Mouse (Mus musculus) forebrain, embryonic 10.5 days (tissue): ENCODE data around the gene Topbp1. TPM values are rescaled to one million over a fixed set of nuclear protein-coding genes. Genes with fewer than 3 reads are reported as not detected.

ENCODE experiments used
- DNase-seq: peaks from one replicate; pipeline ENCODE4 v3.0.0-alpha.2; 2017; ENCODE audit warnings: low spot score; ENCODE audit errors: extremely low spot score
- H3K27ac ChIP-seq: fragments of 300-500 bp; sonication (generic); 2 replicates; pipeline ENCODE4 v1.5.1; 2016; ENCODE audit warnings: mild to moderate bottlenecking
- H3K27me3 ChIP-seq: fragments of 300-500 bp; sonication (generic); 2 replicates; pipeline ENCODE4 v1.6.1; 2016; ENCODE audit warnings: mild to moderate bottlenecking; ENCODE audit not compliant: poor library complexity, severe bottlenecking
- H3K36me3 ChIP-seq: fragments of 300-500 bp; sonication (generic); replicated peaks from 2 replicates; pipeline ENCODE4 v1.6.1; 2016; ENCODE audit warnings: mild to moderate bottlenecking, moderate library complexity
- H3K4me1 ChIP-seq: fragments of 300-500 bp; sonication (generic); 2 replicates; pipeline ENCODE4 v1.6.1; 2016
- H3K4me3 ChIP-seq: fragments of 300-500 bp; sonication (generic); 2 replicates; pipeline ENCODE4 v1.5.1; 2016; ENCODE audit warnings: mild to moderate bottlenecking, moderate library complexity
- H3K9me3 ChIP-seq: fragments of 300-500 bp; sonication (generic); 2 replicates; pipeline ENCODE4 v1.6.1; 2016; ENCODE audit warnings: mild to moderate bottlenecking, moderate library complexity
- WGBS: fragments of 180-500 bp; shearing (Covaris S2); methylation state at CpG from one replicate; pipeline ENCODE4 v1.1.7; 2016; 5-methylcytosine and 5-hydroxymethylcytosine counted together
- polyA plus RNA-seq: library from polyadenylated mRNA; unstranded; fragments of >200 nt; fragmentation: Nextera tagmentation; extraction: Ambion mirVana; gene quantifications from 2 replicates; pipeline ENCODE4 v1.2.1, GENCODE M21; 2016

Gene Topbp1
- 96.0 and 106 TPM in 2 replicates for polyA plus RNA-seq

DNA sequence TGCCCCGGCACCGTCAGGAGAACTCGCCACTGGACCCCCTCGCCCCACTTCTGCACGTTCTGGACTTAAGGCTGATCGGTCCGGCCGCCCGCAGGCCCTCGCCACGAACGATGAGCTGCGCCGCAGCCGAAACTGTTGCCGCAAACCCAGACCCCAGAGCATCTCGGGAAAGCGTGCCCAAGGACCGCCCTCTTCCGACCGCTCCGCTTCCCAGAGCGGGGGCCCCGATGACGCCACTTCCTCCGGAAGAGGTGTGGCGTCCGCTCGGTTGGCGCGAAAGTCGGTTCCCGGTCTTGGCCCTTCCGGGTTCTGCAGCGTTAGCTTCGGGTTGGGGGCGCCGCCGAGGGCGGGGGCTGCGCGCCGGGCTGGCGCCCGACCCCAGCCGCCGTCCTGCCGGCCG is at the start of gene Topbp1, which contains the start of gene 1300017J02Rik:
Gene Topbp1 (plus strand): TSS at position 289 of the 400 bp plus-strand sequence.
Gene 1300017J02Rik (minus strand): TSS at position 156 of the 400 bp plus-strand sequence.
- Histone ChIP-seq H3K36me3 (peaks cover 33% of the 10 kb centered on the region), H3K9me3 (no peaks in the 10 kb centered on the region), H3K4me3 (peak within 1 kb of the TSS; percentile 94), H3K27ac (peak within 1 kb of the TSS; percentile 98), H3K27me3 (no peaks in the 10 kb centered on the region), H3K4me1 (peaks cover 35% of the 10 kb centered on the region)
- peak; percentile 95 for DNase-seq
- WGBS, result under 1% methylated on average over 49 of the region's 49 CpGs

DNA sequence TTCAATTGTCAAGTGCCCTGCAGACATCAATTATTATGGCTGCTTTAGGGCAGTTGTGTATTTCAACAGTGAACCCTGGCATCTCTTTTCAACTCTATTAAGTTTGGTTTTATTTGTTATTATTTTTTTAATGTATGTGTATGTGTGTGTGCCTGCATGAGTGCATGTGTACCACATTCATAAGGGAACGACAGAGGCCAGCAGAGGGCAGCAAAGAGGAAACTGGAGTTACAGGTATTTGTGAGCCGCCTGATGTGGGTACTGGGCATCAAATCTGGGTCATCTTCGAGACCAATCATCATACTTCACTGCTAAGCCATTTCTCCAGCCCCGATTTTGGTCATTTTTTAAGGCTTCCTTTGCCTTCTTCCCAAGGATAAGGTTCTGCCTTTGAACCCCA is 39.2 kb upstream of the Topbp1 start:
- WGBS, result 95% methylated on average over 4 of the region's 4 CpGs
- H3K9me3 ChIP-seq, result no peaks in the 10 kb centered on the region

DNA sequence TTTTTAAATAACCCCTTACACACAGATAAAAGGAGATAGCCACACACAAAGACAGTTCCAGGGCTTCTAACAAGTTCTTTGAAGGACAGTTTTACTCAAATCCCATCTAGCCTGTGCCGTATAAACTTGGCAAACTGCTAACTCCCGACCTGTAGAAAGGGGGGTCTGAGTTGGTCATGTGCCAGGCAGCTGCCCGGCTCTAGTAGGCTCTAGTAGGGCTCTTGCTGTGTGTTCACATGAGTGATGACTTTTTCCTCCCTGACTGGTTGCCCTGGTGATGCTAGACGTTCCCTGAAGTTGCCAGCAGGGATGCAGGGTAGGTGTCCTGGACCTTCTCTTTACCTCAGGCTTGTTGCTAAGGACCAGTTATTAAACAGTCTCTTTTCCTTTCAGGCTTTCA is 33.9 kb upstream of the Topbp1 start:
- DNase-seq, result no peak
- Histone ChIP-seq H3K27me3 (no peaks in the 10 kb centered on the region), H3K9me3 (no peaks in the 10 kb centered on the region), H3K36me3 (no peaks in the 10 kb centered on the region), H3K27ac (no peak overlapping the region), H3K4me1 (peaks cover 11% of the 10 kb centered on the region), H3K4me3 (no peak overlapping the region)
- WGBS, result 64% methylated on average over 4 of the region's 4 CpGs

More for the DNA sequence above, 39.2 kb upstream of the Topbp1 start:
- H3K4me3 ChIP-seq, result no peak overlapping the region
- no peaks in the 10 kb centered on the region for H3K27me3 ChIP-seq
- no peak for DNase-seq
- H3K36me3 ChIP-seq, result no peaks in the 10 kb centered on the region
- no peak overlapping the region for H3K27ac ChIP-seq
- H3K4me1 ChIP-seq, result no peaks in the 10 kb centered on the region

DNA sequence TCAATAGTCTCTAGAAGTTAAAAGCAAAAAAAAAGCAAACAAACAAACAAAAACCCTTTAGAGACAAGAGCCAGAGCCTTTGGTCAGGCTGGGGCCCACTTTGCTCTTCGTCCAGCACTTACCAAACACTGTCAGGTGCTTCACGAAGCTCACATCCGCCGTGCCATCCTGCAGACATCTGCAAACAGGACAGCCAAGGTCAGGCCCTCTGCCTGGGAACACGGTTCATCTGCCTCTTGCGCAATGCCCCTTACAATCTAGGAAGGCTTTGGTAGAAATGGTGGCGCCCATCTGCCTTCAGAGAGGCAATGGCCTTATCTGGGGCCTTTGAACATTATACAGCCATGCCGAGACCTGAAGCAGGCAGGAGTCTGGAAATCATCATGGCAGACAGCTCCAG is 30.2 kb upstream of the Topbp1 start:
- no peaks in the 10 kb centered on the region for H3K9me3 ChIP-seq
- WGBS, result 94% methylated on average over 8 of the region's 8 CpGs
- no peaks in the 10 kb centered on the region for H3K27me3 ChIP-seq
- H3K4me1 ChIP-seq, result peaks cover 11% of the 10 kb centered on the region
- no peak overlapping the region for H3K4me3 ChIP-seq
- H3K36me3 ChIP-seq, result no peaks in the 10 kb centered on the region
- H3K27ac ChIP-seq, result no peak overlapping the region
- no peak for DNase-seq

DNA sequence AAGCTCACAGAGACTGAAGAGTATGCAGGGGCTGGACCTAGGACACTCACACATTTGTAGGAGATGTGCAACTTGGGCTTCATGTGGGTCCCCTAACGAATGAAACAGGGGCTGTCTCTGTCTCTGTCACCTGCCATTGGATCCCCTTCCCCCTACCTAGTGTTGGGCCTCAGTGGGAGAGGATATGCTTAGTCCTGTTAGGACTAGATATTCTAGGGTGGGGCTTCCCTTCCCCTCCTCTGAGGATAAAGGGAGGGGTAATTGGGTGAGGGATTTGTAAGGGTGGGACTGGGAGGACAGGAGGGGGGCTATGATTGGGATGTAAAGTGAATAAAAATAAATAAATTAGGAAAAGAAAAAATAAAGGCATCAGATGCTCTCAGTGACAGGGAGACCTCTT is 29.3 kb upstream of the Topbp1 start:
- no peaks in the 10 kb centered on the region for H3K27me3 ChIP-seq
- H3K4me1 ChIP-seq, result peaks cover 11% of the 10 kb centered on the region
- 72% methylated on average over 1 of the region's 1 CpGs for WGBS
- no peaks in the 10 kb centered on the region for H3K9me3 ChIP-seq
- no peaks in the 10 kb centered on the region for H3K36me3 ChIP-seq
- no peak overlapping the region for H3K27ac ChIP-seq
- DNase-seq, result no peak
- no peak overlapping the region for H3K4me3 ChIP-seq

DNA sequence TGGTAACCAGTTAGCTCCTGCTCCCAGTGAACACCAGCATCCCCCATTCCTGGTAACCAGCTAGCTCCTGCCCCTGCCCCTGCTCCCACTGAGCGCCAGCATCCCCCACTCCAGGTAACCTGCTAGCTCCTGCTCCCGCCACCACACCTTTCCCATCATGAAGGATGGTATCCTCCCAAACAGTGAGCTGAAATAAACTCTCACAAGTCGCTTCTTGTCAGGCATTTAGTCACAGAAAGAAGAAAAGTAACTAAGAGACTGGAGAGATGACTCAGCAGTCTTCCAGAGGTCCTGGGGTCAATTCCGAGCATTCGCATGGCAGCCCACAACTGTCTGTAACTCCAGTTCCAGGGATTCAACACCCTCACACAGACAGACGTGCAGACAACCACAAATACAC is 28.1 kb upstream of the Topbp1 start:
- Histone ChIP-seq H3K36me3 (no peaks in the 10 kb centered on the region), H3K9me3 (no peaks in the 10 kb centered on the region), H3K4me1 (0 out of 2 replicates have a peak, but pooled peaks cover under 1% of the 10 kb centered on the region), H3K27ac (no peak overlapping the region), H3K27me3 (no peaks in the 10 kb centered on the region), H3K4me3 (no peak overlapping the region)
- WGBS, result 88% methylated on average over 6 of the region's 6 CpGs
- DNase-seq, result no peak

DNA sequence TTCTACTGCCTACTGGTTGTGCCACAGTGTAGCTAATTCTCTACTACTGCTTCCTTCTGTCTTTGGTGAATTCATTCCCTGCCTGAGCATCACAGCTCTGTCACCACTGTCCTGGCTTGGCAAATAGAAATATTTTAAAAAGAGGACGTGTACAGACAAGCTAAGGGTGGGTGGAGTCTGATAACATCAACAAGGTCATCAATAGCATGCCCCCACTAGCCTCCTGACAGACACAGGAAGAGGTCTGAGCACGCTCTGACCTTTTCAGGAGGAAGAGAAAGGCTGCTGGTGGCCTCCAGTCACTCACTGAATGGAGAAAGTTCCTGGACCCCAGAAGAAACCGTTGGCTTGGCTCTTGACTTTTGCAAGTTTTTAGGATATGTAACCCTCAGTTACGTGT is 18.6 kb upstream of the Topbp1 start:
- no peak for DNase-seq
- H3K36me3 ChIP-seq, result no peaks in the 10 kb centered on the region
- no peaks in the 10 kb centered on the region for H3K9me3 ChIP-seq
- no peaks in the 10 kb centered on the region; the same call in 1 of the 2 replicates for H3K4me1 ChIP-seq
- 68% methylated on average over 4 of the region's 4 CpGs for WGBS
- 0 out of 2 replicates have a peak overlapping the region, but pooled peaks have one; percentile 30 for H3K27ac ChIP-seq
- H3K4me3 ChIP-seq, result no peak overlapping the region
- H3K27me3 ChIP-seq, result no peaks in the 10 kb centered on the region

DNA sequence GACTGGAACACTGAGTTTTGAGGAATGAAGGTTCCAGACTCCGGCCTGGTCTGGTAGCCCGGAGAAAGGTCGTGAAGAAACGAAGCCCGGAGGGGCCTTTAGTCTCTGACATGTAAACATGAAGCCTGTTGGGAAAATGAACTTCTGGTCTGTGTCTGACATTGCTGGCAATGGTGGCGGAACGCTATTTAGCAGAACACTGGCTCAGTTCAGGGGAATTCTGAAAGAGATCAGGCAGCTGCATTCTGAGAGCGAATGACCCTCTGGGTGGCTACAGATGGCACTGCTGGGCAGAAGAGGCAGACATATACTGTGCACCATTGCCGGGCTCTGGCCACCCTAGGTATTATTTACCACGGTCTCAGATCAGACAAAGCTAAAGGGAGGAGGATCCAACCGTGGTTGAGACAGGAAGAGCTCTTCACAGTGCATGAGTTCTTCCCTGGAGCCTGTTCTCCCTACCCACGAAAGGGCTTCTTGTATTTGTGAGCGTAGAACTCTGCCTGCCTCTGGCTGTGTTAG is 18.1 kb upstream of the Topbp1 start:
- DNase-seq, result no peak
- H3K4me1 ChIP-seq, result no peaks in the 10 kb centered on the region; the same call in 1 of the 2 replicates
- 0 out of 2 replicates have a peak overlapping the region, but pooled peaks have one; percentile 12 for H3K4me3 ChIP-seq
- H3K27ac ChIP-seq, result 0 out of 2 replicates have a peak overlapping the region, but pooled peaks have one; percentile 30
- H3K9me3 ChIP-seq, result no peaks in the 10 kb centered on the region
- no peaks in the 10 kb centered on the region for H3K27me3 ChIP-seq
- H3K36me3 ChIP-seq, result no peaks in the 10 kb centered on the region
- WGBS, result 88% methylated on average over 13 of the region's 13 CpGs

DNA sequence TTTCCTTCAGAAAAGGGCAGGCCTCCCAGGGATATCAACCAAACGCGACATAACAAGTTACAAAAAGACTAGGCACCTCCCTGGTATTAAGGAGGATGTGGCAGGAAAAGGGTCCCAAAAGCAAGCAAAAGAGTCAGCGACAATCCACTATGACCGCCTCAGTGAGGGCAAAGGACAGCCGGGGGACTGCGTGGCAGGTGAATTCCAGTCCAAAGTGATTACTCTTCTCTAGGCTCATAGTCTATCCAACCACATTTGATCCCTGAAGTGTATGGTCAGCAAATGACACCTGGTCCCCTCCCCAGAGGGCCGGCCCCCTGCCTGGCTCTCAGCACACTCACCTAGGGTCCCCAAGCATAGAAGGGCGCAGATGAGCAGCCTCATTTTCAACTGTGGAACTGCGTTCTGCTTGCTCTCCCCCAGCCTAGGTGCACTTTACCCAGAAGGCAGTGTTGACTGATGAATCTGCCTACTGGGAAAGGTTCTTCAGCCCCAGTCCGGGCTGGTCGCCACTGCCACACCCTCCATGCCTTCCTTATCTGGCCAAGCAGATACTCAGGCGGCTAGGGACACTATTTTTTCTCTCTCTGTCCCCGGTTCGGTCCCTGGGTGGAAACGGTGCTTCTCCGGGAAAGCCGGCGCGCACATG is 17.1 kb upstream of the Topbp1 start:
- Histone ChIP-seq H3K9me3 (no peaks in the 10 kb centered on the region), H3K27ac (0 out of 2 replicates have a peak overlapping the region, but pooled peaks have one; percentile 53), H3K27me3 (no peaks in the 10 kb centered on the region), H3K36me3 (no peaks in the 10 kb centered on the region), H3K4me1 (no peaks in the 10 kb centered on the region; the same call in 1 of the 2 replicates), H3K4me3 (no peak overlapping the region)
- no peak for DNase-seq
- 86% methylated on average over 19 of the region's 19 CpGs for WGBS

DNA sequence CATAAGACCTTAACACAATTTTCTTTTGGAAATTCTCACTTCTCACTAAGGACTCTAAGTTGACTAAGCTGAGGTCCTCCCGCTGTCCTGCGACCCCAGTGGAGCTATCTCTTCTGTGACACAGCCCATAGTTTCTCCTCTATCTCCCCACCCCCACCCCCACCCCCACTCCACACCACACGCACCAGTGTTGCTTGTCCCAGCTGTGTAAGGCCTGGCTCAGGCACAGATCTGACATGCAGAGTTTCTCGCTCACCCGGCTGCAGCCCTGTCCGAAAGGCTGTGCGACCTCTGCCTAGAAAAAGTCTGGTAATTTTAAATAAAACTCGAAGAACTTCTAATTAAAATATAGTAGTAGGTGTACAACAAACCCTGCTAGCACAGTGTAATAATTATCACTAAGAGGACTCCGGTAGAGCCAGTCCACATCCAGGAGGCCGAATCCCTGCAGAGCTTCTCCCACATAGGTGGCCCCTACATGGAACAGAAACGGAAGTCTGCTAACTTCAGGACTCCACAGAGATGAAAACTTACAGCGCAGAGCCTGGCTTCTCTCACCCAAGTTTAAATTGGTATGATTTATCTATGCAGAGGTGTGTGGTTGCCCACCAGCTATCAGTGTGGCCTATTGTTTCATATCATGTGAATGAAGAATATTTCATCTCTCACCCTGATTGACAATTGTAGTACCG is 16.4 kb upstream of the Topbp1 start:
- H3K36me3 ChIP-seq, result no peaks in the 10 kb centered on the region
- H3K27ac ChIP-seq, result 0 out of 2 replicates have a peak overlapping the region, but pooled peaks have one; percentile 53
- no peaks in the 10 kb centered on the region for H3K9me3 ChIP-seq
- H3K4me3 ChIP-seq, result no peak overlapping the region
- DNase-seq, result no peak
- 89% methylated on average over 13 of the region's 13 CpGs for WGBS
- H3K4me1 ChIP-seq, result no peaks in the 10 kb centered on the region; the same call in 1 of the 2 replicates
- H3K27me3 ChIP-seq, result no peaks in the 10 kb centered on the region

DNA sequence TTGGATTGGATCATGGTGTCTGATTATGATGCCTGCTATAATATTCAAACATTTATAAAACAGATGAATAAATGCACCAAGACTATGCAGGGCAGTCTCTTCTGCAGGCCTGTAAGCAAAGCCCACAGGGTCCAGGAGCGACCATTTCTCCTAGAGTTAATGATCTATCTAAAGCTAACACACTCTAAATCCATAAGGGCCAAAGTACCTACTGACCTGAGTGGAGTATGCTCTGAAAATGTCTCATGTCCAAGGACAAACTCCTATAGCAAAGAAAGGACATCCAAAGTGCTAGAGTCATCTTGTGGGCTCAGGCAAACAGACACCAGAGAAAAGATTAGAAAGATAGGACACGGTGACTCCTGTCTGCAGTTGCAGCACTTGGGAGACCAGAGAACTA is 10.5 kb upstream of the Topbp1 start:
- WGBS, result 90% methylated on average over 2 of the region's 2 CpGs

DNA sequence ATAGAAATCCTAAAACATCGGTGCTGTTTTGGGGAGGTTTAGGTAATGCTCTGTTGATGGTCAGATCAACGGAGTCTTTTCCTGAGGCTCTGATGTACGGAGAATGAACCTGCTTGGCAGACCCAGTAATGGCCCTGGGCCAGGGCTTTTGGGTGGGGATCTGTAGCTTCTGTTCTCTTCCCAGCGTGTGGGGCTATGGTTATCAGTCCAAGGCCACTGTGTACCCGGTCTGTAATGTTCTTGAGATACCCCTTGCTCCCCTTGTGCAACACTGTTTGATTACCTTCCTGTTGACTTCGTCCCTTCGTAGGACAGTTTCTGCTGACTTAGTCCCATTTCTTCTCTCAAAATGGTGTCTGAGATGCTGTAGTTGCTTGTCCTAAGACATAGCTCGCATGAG is 3.9 kb upstream of the Topbp1 start:
- Histone ChIP-seq H3K4me3 (no peak overlapping the region), H3K36me3 (no peaks in the 10 kb centered on the region), H3K27me3 (no peaks in the 10 kb centered on the region), H3K9me3 (no peaks in the 10 kb centered on the region), H3K27ac (no peak overlapping the region), H3K4me1 (peaks cover 11% of the 10 kb centered on the region)
- WGBS, result 96% methylated on average over 8 of the region's 8 CpGs
- no peak for DNase-seq

More for the DNA sequence above, 10.5 kb upstream of the Topbp1 start:
- no peak overlapping the region for H3K27ac ChIP-seq
- DNase-seq, result no peak
- no peaks in the 10 kb centered on the region for H3K9me3 ChIP-seq
- no peaks in the 10 kb centered on the region for H3K27me3 ChIP-seq
- no peaks in the 10 kb centered on the region for H3K4me1 ChIP-seq
- H3K36me3 ChIP-seq, result no peaks in the 10 kb centered on the region
- H3K4me3 ChIP-seq, result no peak overlapping the region

DNA sequence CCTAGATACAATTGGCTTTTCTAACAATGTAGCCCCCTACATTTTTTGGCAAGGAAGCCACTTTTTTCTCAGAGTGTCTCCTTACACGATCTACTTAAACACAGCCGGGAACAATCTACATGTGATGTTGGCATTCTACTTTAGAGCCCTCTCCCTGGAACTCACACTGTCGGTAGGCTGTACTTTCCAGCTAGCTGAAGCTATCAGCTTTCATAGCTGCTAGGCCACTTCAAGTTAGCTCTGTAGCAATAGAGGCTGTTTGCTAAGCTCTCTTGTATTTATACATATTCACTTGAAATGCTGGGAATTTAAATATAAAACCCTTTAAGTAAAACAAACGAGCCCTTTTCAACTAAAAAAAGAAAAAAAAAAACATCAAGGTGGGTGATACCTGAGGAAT is 2.8 kb upstream of the Topbp1 start:
- peaks cover 23% of the 10 kb centered on the region for H3K4me1 ChIP-seq
- WGBS, result 81% methylated on average over 4 of the region's 4 CpGs

More for the DNA sequence above, 2.8 kb upstream of the Topbp1 start:
- peaks cover 6% of the 10 kb centered on the region for H3K36me3 ChIP-seq
- H3K27me3 ChIP-seq, result no peaks in the 10 kb centered on the region
- no peak overlapping the region for H3K4me3 ChIP-seq
- no peak for DNase-seq
- no peak overlapping the region for H3K27ac ChIP-seq
- H3K9me3 ChIP-seq, result no peaks in the 10 kb centered on the region
